Mouse (Mus musculus) lung, adult 2 months (tissue): Measurements from ENCODE around the gene Dsn1.

ENCODE experiments used
- CTCF ChIP-seq: fragments of 200-500 bp; IDR thresholded peaks from 2 replicates; pipeline ENCODE4 v1.5.1; 2011; ENCODE audit warnings: mild to moderate bottlenecking, low read length, control low read depth; ENCODE audit not compliant: insufficient read depth
- POLR2A ChIP-seq: fragments of 200-500 bp; IDR thresholded peaks from 2 replicates; pipeline ENCODE4 v1.6.1; 2011; ENCODE audit warnings: low read depth, mild to moderate bottlenecking, control low read depth, low read length, borderline replicate concordance; ENCODE audit errors: extremely low read depth

DNA sequence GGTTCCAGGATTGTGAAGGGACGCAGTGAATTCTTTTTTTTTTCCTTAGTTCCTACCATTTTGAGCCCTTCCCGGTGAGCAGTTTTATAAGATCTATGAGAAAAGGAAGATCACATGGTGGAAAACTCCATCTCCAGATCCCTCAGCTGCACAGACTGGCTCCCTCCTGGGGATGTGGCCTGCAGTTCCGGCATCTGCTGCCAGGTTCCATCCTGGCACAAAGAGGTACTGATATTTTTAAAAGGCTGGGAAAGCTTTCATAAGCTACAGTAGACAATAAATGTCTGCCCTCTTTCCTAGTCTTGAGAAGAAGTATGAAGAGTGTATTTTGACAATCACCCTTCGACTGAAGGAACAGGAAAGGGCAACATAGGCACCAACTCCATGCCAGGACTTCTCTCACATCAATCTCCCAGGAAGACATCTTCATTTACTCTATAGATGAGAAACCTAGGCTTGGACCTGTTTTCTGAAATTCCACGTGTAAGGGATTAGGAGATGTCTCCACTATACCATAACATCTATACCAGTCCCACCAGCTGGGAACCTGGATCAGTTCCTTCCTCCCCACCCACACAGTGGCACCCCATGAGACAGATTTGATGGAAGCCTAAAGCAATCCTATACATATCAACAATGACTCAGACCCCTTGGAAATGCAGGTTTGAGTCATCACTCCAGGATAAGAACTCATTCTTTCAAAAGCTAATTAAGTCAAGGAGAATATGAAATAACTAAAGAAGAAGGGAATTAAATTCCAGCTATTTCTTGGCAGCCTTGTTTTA, 33.4 kb downstream of the Dsn1 start:
- no peak for TF ChIP-seq CTCF
- no peak for TF ChIP-seq POLR2A
